Mouse (Mus musculus) kidney, postnatal 10 days (tissue): Measurements from ENCODE around the gene Cenpi.

ENCODE experiments used
- DNase-seq: peaks from one replicate; pipeline ENCODE4 v3.0.0; 2021; ENCODE audit warnings: mixed read lengths

The Cenpi gene

GRCm38 (mm10) chrX:134366547-134366946, 58.7 kb downstream of the Cenpi start:
- DNase-seq = no peak

GRCm38 (mm10) chrX:134371279-134371678, 63.4 kb downstream of the Cenpi start:
- no peak for DNase-seq

- DNase-seq = no peak
Observed at GRCm38 (mm10) chrX:134374190-134374589, 66.3 kb downstream of the Cenpi start.

- DNase-seq = no peak
Observed at GRCm38 (mm10) chrX:134384896-134385295, 77.0 kb downstream of the Cenpi start.

GRCm38 (mm10) chrX:134398972-134399371, 91.1 kb downstream of the Cenpi start:
- DNase-seq = no peak

GRCm38 (mm10) chrX:134403863-134404583, 96.1 kb downstream of the Cenpi start, which contains the start of gene Drp2:
Drp2 (plus strand) TSS chrX:134404551.
- DNase-seq = no peak

- DNase-seq = peak; percentile 4
Observed at GRCm38 (mm10) chrX:134404584-134404955, 96.7 kb downstream of the Cenpi start.

- DNase-seq = no peak
Observed at GRCm38 (mm10) chrX:134409354-134409900, 101.5 kb downstream of the Cenpi start.

GRCm38 (mm10) chrX:134412096-134412495, 104.2 kb downstream of the Cenpi start:
- DNase-seq = no peak
